Mouse (Mus musculus) brain, embryonic 14.5 days (tissue): ENCODE results near the gene Arhgap44.

Experiments used
- CTCF ChIP-seq: fragments of 200-500 bp; IDR thresholded peaks from 2 replicates; pipeline ENCODE4 v1.5.1; 2012; ENCODE audit warnings: inconsistent platforms, mild to moderate bottlenecking, moderate library complexity, borderline replicate concordance; ENCODE audit not compliant: insufficient read depth, insufficient read length; ENCODE audit errors: extremely low read depth
- POLR2A ChIP-seq: fragments of 200-500 bp; IDR thresholded peaks from 2 replicates; pipeline ENCODE4 v1.6.1; 2012; ENCODE audit warnings: mild to moderate bottlenecking, inconsistent platforms, borderline replicate concordance; ENCODE audit not compliant: poor library complexity, insufficient read depth, insufficient read length, severe bottlenecking; ENCODE audit errors: extremely low read depth

- TF ChIP-seq CTCF (no peak), POLR2A (no peak)
Observed at GRCm38 (mm10) chr11:65128666-65129065, 34.1 kb downstream of the Arhgap44 start.
